13 mouse cellular contexts compared by ENCODE assay signal in genomic region chr6:35354622-35354998, GRCm38 (mm10). TPM values are rescaled to one million over a fixed set of nuclear protein-coding genes. Genes with fewer than 3 reads are reported as not detected.
DNase-seq lines count a peak whose midpoint lies in the region; ATAC-seq lines count a peak whose summit lies in the region.
"Had no signal": no experiment of that assay in that cellular context is flagged by ENCODE, and none has a peak within 500 bp of the region (broad histone marks: within the 10 kb centered on the region; RNA-seq: fewer than 3 reads in every experiment).

No protein-coding gene starts in this region.

- H3K27me3 ChIP-seq in heart, embryonic 13.5 days (replicated peaks): no peaks in the 10 kb centered on the region
- peaks cover 10% of the 10 kb centered on the region; the same call in 1 of the 2 replicates for H3K27me3 ChIP-seq in hindbrain, embryonic 10.5 days (ENCODE audit: insufficient read depth, poor library complexity, severe bottlenecking)
- no peaks in the 10 kb centered on the region for H3K27me3 ChIP-seq in midbrain, embryonic 13.5 days

- 0 out of 2 replicates have a peak overlapping the region, but pooled peaks have one; percentile 14 for H3K9ac ChIP-seq in heart, embryonic 13.5 days
- no peak overlapping the region for H3K9ac ChIP-seq in midbrain, embryonic 13.5 days (replicated peaks)
- H3K9ac ChIP-seq: heart, embryonic 12.5 days had no signal

- H3K9me3 ChIP-seq in heart, embryonic 13.5 days: no peaks in the 10 kb centered on the region
- no peaks in the 10 kb centered on the region; the same call in 1 of the 2 replicates for H3K9me3 ChIP-seq in hindbrain, embryonic 10.5 days
- H3K9me3 ChIP-seq in midbrain, embryonic 13.5 days: no peaks in the 10 kb centered on the region

- H3K4me2 ChIP-seq in heart, embryonic 13.5 days: 0 out of 2 replicates have a peak overlapping the region, but pooled peaks have one; percentile 42
- H3K4me2 ChIP-seq in midbrain, embryonic 13.5 days (replicated peaks): peak overlapping the region; percentile 33

- H3K27ac ChIP-seq in heart, embryonic 13.5 days (replicated peaks): no peak overlapping the region
- peak overlapping the region; percentile 69; the same call in 1 of the 2 replicates for H3K27ac ChIP-seq in hindbrain, embryonic 10.5 days
- no peak overlapping the region for H3K27ac ChIP-seq in midbrain, embryonic 13.5 days

- H3K4me1 ChIP-seq in heart, embryonic 13.5 days: peaks cover 15% of the 10 kb centered on the region
- peaks cover 24% of the 10 kb centered on the region for H3K4me1 ChIP-seq in hindbrain, embryonic 10.5 days (replicated peaks)
- H3K4me1 ChIP-seq in midbrain, embryonic 13.5 days (replicated peaks): peaks cover 16% of the 10 kb centered on the region

- no peaks in the 10 kb centered on the region for H3K36me3 ChIP-seq in heart, embryonic 13.5 days
- H3K36me3 ChIP-seq in hindbrain, embryonic 10.5 days: no peaks in the 10 kb centered on the region
- no peaks in the 10 kb centered on the region for H3K36me3 ChIP-seq in midbrain, embryonic 13.5 days
- H3K36me3 ChIP-seq: heart, embryonic 12.5 days had no signal

- 41% methylated on average over 6 of the region's 6 CpGs for WGBS in heart, embryonic 13.5 days
- WGBS in hindbrain, embryonic 10.5 days: 10% methylated on average over 6 of the region's 6 CpGs
- WGBS in midbrain, embryonic 13.5 days: 4% methylated on average over 6 of the region's 6 CpGs

- no peak overlapping the region for H3K4me3 ChIP-seq in heart, embryonic 13.5 days
- H3K4me3 ChIP-seq in hindbrain, embryonic 10.5 days: peak overlapping the region; percentile 25
- H3K4me3 ChIP-seq in midbrain, embryonic 13.5 days (replicated peaks): no peak overlapping the region
- H3K4me3 ChIP-seq: heart, embryonic 12.5 days had no signal

- ATAC-seq in heart, embryonic 13.5 days (ENCODE audit: extremely low read depth, insufficient number of reproducible peaks, low FRiP score, low TSS enrichment): no peak
- ATAC-seq in midbrain, embryonic 13.5 days: peak; percentile 83
- ATAC-seq in megakaryocyte progenitor cell, adult 5-6 weeks (replicated peaks; ENCODE audit: poor library complexity): no peak

- intact Hi-C loops in heart, postnatal 25 days (cut with DNase I): no loop called here

- no peak for DNase-seq in heart, postnatal 25 days (ENCODE audit: low spot score)
- DNase-seq in embryo, embryonic 10.5 days (ENCODE audit: low spot score): peak; percentile 73
- peak; percentile 58 for DNase-seq in hindbrain, embryonic 10.5 days (ENCODE audit: low spot score)
- DNase-seq in testis, postnatal 10 days (ENCODE audit: low spot score): no peak
- DNase-seq in kidney, adult 11 months: no peak
- DNase-seq: B cell, adult 2 months; cerebellum, postnatal 36 days; layer of hippocampus, postnatal 36 days; right cerebral cortex, postnatal 4 days had no signal

RNA-seq across cellular contexts. Expression of gene Fam180a, which starts 28.7 kb away (rescaled TPM):
- 0.29 and 0.65 TPM in 2 replicates for polyA plus RNA-seq in heart, embryonic 13.5 days (2015; fragmentation: Nextera tagmentation; extraction: Ambion mirVana)
- total RNA-seq in heart, postnatal 25 days (2021): under 1 TPM; 0.78 to 0.81 TPM
- polyA plus RNA-seq in hindbrain, embryonic 10.5 days (2016; fragmentation: Nextera tagmentation; extraction: Ambion mirVana): not detected in 2 replicates
- polyA plus RNA-seq in midbrain, embryonic 13.5 days (2015; fragmentation: Nextera tagmentation; extraction: Ambion mirVana): 0.42 and 0.49 TPM in 2 replicates
- total RNA-seq in megakaryocyte progenitor cell, adult 5-6 weeks (2015): not detected in 2 replicates
- not detected in 2 replicates for total RNA-seq in megakaryocyte progenitor cell, adult 5-6 weeks (2017)

RNA-seq across cellular contexts. Expression of gene Slc13a4, which starts 46.7 kb away (rescaled TPM):
- polyA plus RNA-seq in heart, embryonic 13.5 days (2015; fragmentation: Nextera tagmentation; extraction: Ambion mirVana): 1.3 TPM in 2 replicates
- under 1 TPM; 0.08 to 0.16 TPM for total RNA-seq in heart, postnatal 25 days (2021)
- 0.56 and 0.72 TPM in 2 replicates for polyA plus RNA-seq in hindbrain, embryonic 10.5 days (2016; fragmentation: Nextera tagmentation; extraction: Ambion mirVana)
- polyA plus RNA-seq in midbrain, embryonic 13.5 days (2015; fragmentation: Nextera tagmentation; extraction: Ambion mirVana): 1.8 and 2.5 TPM in 2 replicates
- not detected in 2 replicates for total RNA-seq in megakaryocyte progenitor cell, adult 5-6 weeks (2015)
- total RNA-seq in megakaryocyte progenitor cell, adult 5-6 weeks (2017): not detected in 2 replicates

Comparison
In these comparisons a context has a peak if more than half of its experiments do, and no peak if none do; other contexts are left out.
1. DNase-seq: peak in embryo, embryonic 10.5 days (single experiment) and hindbrain, embryonic 10.5 days (single experiment); none in heart, postnatal 25 days (single experiment), testis, postnatal 10 days (single experiment) and kidney, adult 11 months (single experiment).